Mouse (Mus musculus) ovary, adult 18-20 months (tissue): Measurements from ENCODE around the gene Cfap52.

Experiments
- DNase-seq: peaks from one replicate; pipeline ENCODE4 v3.0.0; 2022; ENCODE audit warnings: low spot score, mixed read lengths

Cfap52 gene

DNA sequence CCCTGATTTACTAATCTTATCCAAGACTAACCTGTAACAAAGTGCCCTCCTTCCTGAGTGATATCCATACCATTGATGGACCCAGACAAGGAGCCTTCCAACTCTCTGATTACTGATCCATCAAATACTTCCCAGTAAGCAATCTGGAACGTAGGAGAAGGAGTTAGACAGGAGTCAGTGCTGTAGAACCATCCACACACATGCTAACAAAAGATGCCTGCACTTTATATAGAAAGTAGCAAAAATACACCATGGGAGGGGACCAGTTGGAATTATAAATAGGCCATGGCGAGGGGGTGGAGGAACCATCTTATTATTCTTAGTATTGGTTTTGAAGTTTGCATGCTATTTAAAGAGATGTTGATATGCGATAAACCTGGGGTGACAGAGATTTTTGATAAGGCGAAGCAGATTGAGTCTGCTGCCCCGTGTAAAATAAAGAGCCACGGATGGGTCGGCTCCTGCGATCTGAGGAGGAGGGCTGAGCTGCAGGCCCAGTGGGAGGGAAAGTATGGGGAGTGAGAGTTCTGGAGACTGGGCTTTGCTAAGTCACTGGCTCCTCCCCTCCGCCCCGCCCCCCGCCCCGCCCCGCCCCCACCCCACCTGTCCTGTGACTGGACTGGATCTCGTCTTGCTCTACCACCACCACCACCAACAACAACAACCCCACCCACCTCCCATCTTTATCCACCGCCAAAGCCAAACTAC is 38.9 kb downstream of the Cfap52 start:
- no peak for DNase-seq

DNA sequence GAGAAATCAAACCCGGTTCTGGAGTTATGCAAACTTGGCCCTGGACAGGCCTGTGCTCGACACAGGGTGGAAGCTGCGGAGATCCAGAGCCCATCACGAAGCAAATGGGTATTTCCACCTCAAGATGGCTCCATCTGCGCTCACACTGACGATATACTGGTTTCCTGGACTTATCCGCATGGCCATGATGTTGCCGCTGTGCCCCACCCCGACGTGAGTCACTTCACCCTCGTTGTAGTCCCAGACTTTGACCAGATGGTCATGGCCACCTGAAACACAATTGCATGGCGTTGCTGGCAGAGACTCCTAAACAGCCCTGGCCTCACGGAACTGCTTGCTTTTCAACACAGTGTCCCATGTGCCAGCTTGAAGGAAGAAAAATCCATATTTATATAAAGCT is 40.5 kb downstream of the Cfap52 start:
- DNase-seq: no peak

GRCm38 (mm10) chr11:67923720-67924119 is 41.7 kb downstream of the Cfap52 start:
- DNase-seq: no peak

- peak; percentile 59 for DNase-seq
Measured at GRCm38 (mm10) chr11:67922755-67923125, 42.7 kb downstream of the Cfap52 start.

DNA sequence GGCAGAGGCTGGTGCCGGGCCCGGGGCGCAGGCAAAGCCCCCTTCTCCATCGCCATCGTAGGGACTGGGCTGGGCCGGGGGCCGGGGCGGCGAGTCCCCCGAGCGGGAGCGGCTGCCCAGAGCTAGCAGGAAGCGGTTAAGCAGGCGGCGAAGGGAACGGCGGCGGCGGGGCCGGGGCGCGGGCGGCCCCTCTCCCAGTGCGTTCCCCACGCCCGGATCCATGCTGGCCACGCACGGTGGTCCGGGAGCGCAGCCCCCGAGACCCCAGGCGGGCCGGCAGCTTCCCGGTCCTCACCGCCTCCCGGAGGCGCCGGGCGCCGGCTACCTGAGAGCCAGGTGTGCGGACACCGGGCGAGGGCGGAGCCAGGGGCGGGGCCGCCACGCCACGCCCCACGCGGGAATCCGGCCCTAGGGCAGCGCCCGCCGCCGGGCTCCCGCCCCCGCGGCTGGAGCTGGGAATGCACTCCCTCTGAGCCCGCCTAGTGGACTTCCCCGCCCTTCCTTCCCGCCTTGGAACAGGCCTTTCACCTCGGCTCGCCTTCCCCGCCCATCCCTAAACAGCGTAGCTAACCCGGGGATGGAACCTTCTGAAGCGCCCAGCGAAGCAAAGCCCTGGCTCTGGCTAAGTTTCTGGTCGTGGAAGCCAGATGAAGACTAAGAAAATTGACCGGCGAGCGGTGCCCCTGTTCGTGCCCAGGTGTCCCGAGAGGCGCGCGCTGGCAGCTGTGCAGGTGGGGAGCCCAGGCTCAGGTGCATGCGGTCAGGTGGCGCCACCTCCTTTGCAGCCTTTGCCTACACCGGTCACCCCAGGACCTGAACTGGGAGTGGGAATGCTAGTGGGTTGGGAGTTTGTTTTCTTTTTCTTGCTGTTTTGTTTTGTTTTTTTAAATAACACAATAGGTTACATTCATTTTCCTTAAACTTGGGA is 43.4 kb downstream of the Cfap52 start, which contains the start of gene Usp43:
Gene Usp43, minus strand, starts transcription at position 327 of the 928 bp plus-strand sequence.
- peak; percentile 57 for DNase-seq

DNA sequence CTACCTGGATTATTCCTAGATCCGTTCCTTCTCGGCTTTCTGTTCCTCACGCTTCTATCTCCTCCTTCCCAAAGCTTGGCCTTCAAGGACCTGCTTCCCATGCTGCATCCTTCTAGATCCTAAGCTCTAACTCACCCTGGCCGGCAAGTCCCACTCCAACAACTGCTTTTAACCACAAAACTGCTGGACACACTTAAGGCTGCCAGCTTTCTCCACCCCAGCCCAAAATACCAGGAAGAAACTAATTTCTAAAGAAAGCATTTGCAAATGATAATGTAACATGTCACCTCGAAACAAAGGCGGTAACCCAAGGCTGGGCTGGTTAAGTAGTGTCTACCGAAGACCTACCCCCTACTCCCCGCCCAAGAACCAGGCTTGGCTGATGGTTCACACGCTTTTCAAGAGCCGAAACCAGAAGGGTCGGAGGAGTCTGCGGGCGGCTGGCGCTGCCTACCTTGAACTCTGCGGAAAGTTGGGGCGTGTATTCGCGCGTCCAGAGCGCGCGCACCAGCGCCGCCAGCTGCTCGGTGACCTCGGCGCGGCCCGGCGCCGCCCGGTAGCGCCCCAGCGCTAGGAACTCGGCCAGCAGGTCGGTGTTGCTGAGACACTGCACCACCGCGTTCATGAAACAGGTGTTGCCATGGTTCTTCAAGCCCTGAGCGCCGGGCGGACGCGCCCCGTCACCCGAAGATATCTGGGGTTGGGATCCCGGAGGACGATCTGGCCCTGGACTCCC is 44.2 kb downstream of the Cfap52 start:
- DNase-seq: peak; percentile 25

GRCm38 (mm10) chr11:67920226-67920960 is 45.1 kb downstream of the Cfap52 start:
- DNase-seq: no peak

DNA sequence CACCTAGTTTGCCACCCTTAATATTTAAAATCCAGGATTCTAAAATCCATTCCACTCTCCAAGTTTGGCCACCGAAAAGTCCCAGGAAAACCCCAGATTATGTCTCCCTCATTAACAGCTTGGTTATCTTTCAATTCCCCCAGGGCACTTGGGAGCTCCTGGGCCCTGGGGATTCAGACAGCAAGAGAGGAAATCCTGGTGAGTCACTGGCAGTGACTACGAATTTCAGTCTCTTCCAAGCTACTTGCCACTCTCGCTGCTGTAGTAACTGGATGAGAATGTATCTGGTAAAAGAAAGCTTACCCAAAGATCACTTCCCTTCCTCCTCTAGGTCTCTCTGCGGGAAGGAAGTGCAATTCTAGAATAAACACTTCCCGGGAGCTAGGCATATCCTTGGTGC is 45.9 kb downstream of the Cfap52 start:
- no peak for DNase-seq

- DNase-seq: no peak
Measured at GRCm38 (mm10) chr11:67917126-67917525, 48.3 kb downstream of the Cfap52 start.

GRCm38 (mm10) chr11:67911074-67911473 is 54.4 kb downstream of the Cfap52 start:
- DNase-seq: no peak

DNA sequence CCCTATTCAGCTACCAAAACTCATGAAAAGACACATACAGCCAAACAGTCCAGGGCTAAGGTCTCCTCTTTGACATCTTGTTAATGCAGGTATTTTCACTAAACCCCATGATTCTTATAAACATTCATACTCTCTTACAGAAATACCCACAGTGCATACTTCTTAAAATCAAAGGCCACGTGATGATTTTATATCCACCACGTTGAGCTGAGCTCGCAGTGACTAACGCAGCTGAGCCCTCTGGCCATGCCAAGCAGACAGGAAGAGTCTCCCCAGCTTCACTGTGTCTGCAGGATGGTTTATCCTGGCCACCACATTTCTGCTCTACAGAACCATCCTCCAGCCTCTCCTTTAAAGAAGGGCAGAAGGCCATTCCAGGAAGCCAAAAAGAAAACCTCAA is 61.7 kb downstream of the Cfap52 start:
- no peak for DNase-seq

GRCm38 (mm10) chr11:67897064-67897560 is 68.3 kb downstream of the Cfap52 start:
- peak; percentile 76 for DNase-seq

DNA sequence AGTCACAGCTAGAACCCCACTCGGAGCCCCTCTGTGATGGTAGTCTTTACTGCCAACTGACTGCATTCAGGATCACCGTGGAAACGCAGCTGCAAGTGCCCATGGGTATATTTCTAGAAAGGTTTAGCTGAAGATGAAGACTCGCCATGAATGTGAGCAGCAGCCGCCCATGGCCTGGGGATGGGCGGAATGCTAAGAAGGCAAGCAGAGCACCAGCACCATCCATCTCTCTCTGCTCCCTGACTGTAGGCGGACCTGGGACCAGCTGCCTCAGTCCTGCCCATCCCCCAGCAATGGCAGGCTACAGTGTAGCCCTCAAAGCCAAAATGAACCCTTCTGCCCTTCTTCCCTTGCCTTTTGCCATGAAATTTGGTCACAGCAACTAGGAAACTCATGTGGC is 69.8 kb downstream of the Cfap52 start:
- no peak for DNase-seq

GRCm38 (mm10) chr11:67888521-67888920 is 76.9 kb downstream of the Cfap52 start:
- no peak for DNase-seq

GRCm38 (mm10) chr11:67885921-67886320 is 79.5 kb downstream of the Cfap52 start:
- no peak for DNase-seq
